Mouse (Mus musculus): ENCODE measurements around the gene Il1rn. TPM values are rescaled to one million over a fixed set of nuclear protein-coding genes. Genes with fewer than 3 reads are reported as not detected.

The Il1rn gene
- polyA plus RNA-seq, 1 experiment from 2014 or later = 0.15 TPM

GRCm38 (mm10) chr2:24351159-24351558 is 14.5 kb downstream of the Il1rn start:
- H3K4me1 ChIP-seq (replicated peaks) = no peaks in the 10 kb centered on the region
- H3K9me3 ChIP-seq = no peaks in the 10 kb centered on the region
- H3K27me3 ChIP-seq = no peaks in the 10 kb centered on the region
- WGBS = 91% methylated on average over 2 of the region's 2 CpGs
- no peak for ATAC-seq (ENCODE audit: low read depth)
- H3K4me2 ChIP-seq = no peak overlapping the region
- no peak overlapping the region for H3K9ac ChIP-seq
- no peak overlapping the region for H3K27ac ChIP-seq (replicated peaks)
- no peaks in the 10 kb centered on the region for H3K36me3 ChIP-seq
- no peak overlapping the region for H3K4me3 ChIP-seq

- no peaks in the 10 kb centered on the region for H3K27me3 ChIP-seq
- H3K36me3 ChIP-seq = no peaks in the 10 kb centered on the region
- no peak for ATAC-seq (ENCODE audit: low read depth)
- no peaks in the 10 kb centered on the region for H3K9me3 ChIP-seq
- no peak overlapping the region for H3K27ac ChIP-seq (replicated peaks)
- 93% methylated on average over 2 of the region's 2 CpGs for WGBS
- no peak overlapping the region for H3K4me3 ChIP-seq
- no peak overlapping the region for H3K9ac ChIP-seq
- no peaks in the 10 kb centered on the region for H3K4me1 ChIP-seq (replicated peaks)
- H3K4me2 ChIP-seq = no peak overlapping the region
Measured at GRCm38 (mm10) chr2:24353042-24353441, 16.4 kb downstream of the Il1rn start.

GRCm38 (mm10) chr2:24357642-24358041 is 21.0 kb downstream of the Il1rn start:
- Histone ChIP-seq H3K4me3 (no peak overlapping the region), H3K4me2 (no peak overlapping the region), H3K9me3 (no peaks in the 10 kb centered on the region), H3K27ac (replicated peaks) (no peak overlapping the region), H3K27me3 (no peaks in the 10 kb centered on the region), H3K9ac (no peak overlapping the region), H3K4me1 (replicated peaks) (no peaks in the 10 kb centered on the region), H3K36me3 (no peaks in the 10 kb centered on the region)
- WGBS = 21% methylated on average over 1 of the region's 1 CpGs
- ATAC-seq (ENCODE audit: low read depth) = no peak

- H3K4me2 ChIP-seq = no peak overlapping the region
- H3K9ac ChIP-seq = no peak overlapping the region
- H3K36me3 ChIP-seq = no peaks in the 10 kb centered on the region
- H3K4me3 ChIP-seq = no peak overlapping the region
- H3K9me3 ChIP-seq = no peaks in the 10 kb centered on the region
- H3K4me1 ChIP-seq (replicated peaks) = no peaks in the 10 kb centered on the region
- no peaks in the 10 kb centered on the region for H3K27me3 ChIP-seq
- H3K27ac ChIP-seq (replicated peaks) = no peak overlapping the region
- ATAC-seq (ENCODE audit: low read depth) = no peak
- WGBS = 98% methylated on average over 1 of the region's 1 CpGs
Measured at GRCm38 (mm10) chr2:24359347-24359746, 22.7 kb downstream of the Il1rn start.

- no peaks in the 10 kb centered on the region for H3K9me3 ChIP-seq
- H3K36me3 ChIP-seq = no peaks in the 10 kb centered on the region
- H3K4me1 ChIP-seq (replicated peaks) = peaks cover 5% of the 10 kb centered on the region; the same call in 1 of the 2 replicates
- H3K4me2 ChIP-seq = no peak overlapping the region
- H3K4me3 ChIP-seq = no peak overlapping the region
- H3K9ac ChIP-seq = no peak overlapping the region
- WGBS = 87% methylated on average over 3 of the region's 3 CpGs
- ATAC-seq (ENCODE audit: low read depth) = no peak
- peaks cover 19% of the 10 kb centered on the region for H3K27me3 ChIP-seq
- H3K27ac ChIP-seq (replicated peaks) = no peak overlapping the region
Measured at GRCm38 (mm10) chr2:24363818-24364217, 27.2 kb downstream of the Il1rn start.

GRCm38 (mm10) chr2:24366214-24366975 is 29.7 kb downstream of the Il1rn start:
- peaks cover 5% of the 10 kb centered on the region; the same call in 1 of the 2 replicates for H3K4me1 ChIP-seq (replicated peaks)
- H3K4me3 ChIP-seq = no peak overlapping the region
- no peak overlapping the region for H3K9ac ChIP-seq
- ATAC-seq (ENCODE audit: low read depth) = no peak
- 74% methylated on average over 12 of the region's 12 CpGs for WGBS
- H3K9me3 ChIP-seq = no peaks in the 10 kb centered on the region
- no peak overlapping the region for H3K4me2 ChIP-seq
- H3K27ac ChIP-seq (replicated peaks) = no peak overlapping the region
- peaks cover 22% of the 10 kb centered on the region for H3K27me3 ChIP-seq
- no peaks in the 10 kb centered on the region for H3K36me3 ChIP-seq

- peak; percentile 93 for ATAC-seq (ENCODE audit: low read depth)
- Histone ChIP-seq H3K36me3 (no peaks in the 10 kb centered on the region), H3K9ac (peak within 1 kb of the TSS; percentile 68), H3K27ac (replicated peaks) (no peak within 1 kb of the TSS), H3K4me3 (peak within 1 kb of the TSS; percentile 42), H3K4me2 (peak within 1 kb of the TSS; percentile 67), H3K9me3 (no peaks in the 10 kb centered on the region), H3K27me3 (peaks cover 22% of the 10 kb centered on the region), H3K4me1 (replicated peaks) (peaks cover 5% of the 10 kb centered on the region; the same call in 1 of the 2 replicates)
- WGBS = 4% methylated on average over 47 of the region's 47 CpGs
Measured at GRCm38 (mm10) chr2:24367030-24367894, 30.6 kb downstream of the Il1rn start, which contains the start of gene Psd4. Psd4 (plus strand) TSS chr2:24367580.

- Histone ChIP-seq H3K4me2 (peak overlapping the region; percentile 67), H3K9me3 (no peaks in the 10 kb centered on the region), H3K4me1 (replicated peaks) (peaks cover 5% of the 10 kb centered on the region; the same call in 1 of the 2 replicates), H3K4me3 (peak overlapping the region; percentile 42), H3K9ac (peak overlapping the region; percentile 68), H3K27me3 (peaks cover 22% of the 10 kb centered on the region), H3K27ac (replicated peaks) (no peak overlapping the region), H3K36me3 (no peaks in the 10 kb centered on the region)
- 76% methylated on average over 4 of the region's 4 CpGs for WGBS
- ATAC-seq (ENCODE audit: low read depth) = peak; percentile 44; the same call in 1 of the 2 replicates
Measured at GRCm38 (mm10) chr2:24367895-24368261, 31.2 kb downstream of the Il1rn start.

- no peaks in the 10 kb centered on the region for H3K4me1 ChIP-seq (replicated peaks)
- H3K9me3 ChIP-seq = no peaks in the 10 kb centered on the region
- no peak overlapping the region for H3K9ac ChIP-seq
- no peak overlapping the region for H3K4me2 ChIP-seq
- no peak for ATAC-seq (ENCODE audit: low read depth)
- H3K27me3 ChIP-seq = no peaks in the 10 kb centered on the region
- H3K27ac ChIP-seq (replicated peaks) = no peak overlapping the region
- WGBS = 87% methylated on average over 5 of the region's 5 CpGs
- H3K36me3 ChIP-seq = no peaks in the 10 kb centered on the region
- H3K4me3 ChIP-seq = no peak overlapping the region
Measured at GRCm38 (mm10) chr2:24378747-24379450, 42.2 kb downstream of the Il1rn start.

GRCm38 (mm10) chr2:24382456-24383230 is 46.0 kb downstream of the Il1rn start:
- H3K9ac ChIP-seq = no peak overlapping the region
- ATAC-seq (ENCODE audit: low read depth) = no peak
- H3K4me1 ChIP-seq (replicated peaks) = no peaks in the 10 kb centered on the region
- no peaks in the 10 kb centered on the region for H3K36me3 ChIP-seq
- H3K9me3 ChIP-seq = no peaks in the 10 kb centered on the region
- no peak overlapping the region for H3K4me3 ChIP-seq
- no peak overlapping the region for H3K27ac ChIP-seq (replicated peaks)
- H3K27me3 ChIP-seq = no peaks in the 10 kb centered on the region
- 85% methylated on average over 9 of the region's 9 CpGs for WGBS
- H3K4me2 ChIP-seq = no peak overlapping the region

GRCm38 (mm10) chr2:24383636-24384035 is 47.0 kb downstream of the Il1rn start:
- no peak overlapping the region for H3K9ac ChIP-seq
- no peak overlapping the region for H3K27ac ChIP-seq (replicated peaks)
- ATAC-seq (ENCODE audit: low read depth) = no peak
- no peaks in the 10 kb centered on the region for H3K9me3 ChIP-seq
- WGBS = 85% methylated on average over 3 of the region's 3 CpGs
- no peaks in the 10 kb centered on the region for H3K4me1 ChIP-seq (replicated peaks)
- no peak overlapping the region for H3K4me3 ChIP-seq
- H3K36me3 ChIP-seq = no peaks in the 10 kb centered on the region
- H3K27me3 ChIP-seq = no peaks in the 10 kb centered on the region
- no peak overlapping the region for H3K4me2 ChIP-seq
